Mouse (Mus musculus) thymus, adult 2 months (tissue): ENCODE data around the gene Gsdma. TPM values are rescaled to one million over a fixed set of nuclear protein-coding genes. Genes with fewer than 3 reads are reported as not detected.

Experiments
- DNase-seq: peaks from one replicate; pipeline ENCODE4 v3.0.0; 2021
- H3K27ac ChIP-seq: fragments of 200-500 bp; 2 replicates; pipeline ENCODE4 v1.5.1; 2012; ENCODE audit warnings: low read length, control low read depth; ENCODE audit not compliant: control insufficient read depth, insufficient read depth
- H3K27me3 ChIP-seq: fragments of 200-500 bp; 2 replicates; pipeline ENCODE4 v1.6.1; 2012; ENCODE audit warnings: mild to moderate bottlenecking, low read length, moderate library complexity, mixed read lengths; ENCODE audit not compliant: control insufficient read depth, insufficient read depth
- H3K36me3 ChIP-seq: fragments of 200-500 bp; 2 replicates; pipeline ENCODE4 v1.6.1; 2012; ENCODE audit warnings: mild to moderate bottlenecking, low read length, moderate library complexity; ENCODE audit not compliant: control insufficient read depth, insufficient read depth
- H3K4me1 ChIP-seq: fragments of 200-500 bp; replicated peaks from 2 replicates; pipeline ENCODE4 v1.6.1; 2012; ENCODE audit warnings: low read length; ENCODE audit not compliant: control insufficient read depth, insufficient read depth
- H3K4me3 ChIP-seq: fragments of 200-500 bp; 2 replicates; pipeline ENCODE4 v1.5.1; 2012; ENCODE audit warnings: mild to moderate bottlenecking, low read length, control low read depth, moderate library complexity; ENCODE audit not compliant: control insufficient read depth, insufficient read depth
- CTCF ChIP-seq: fragments of 200-500 bp; IDR thresholded peaks from 2 replicates; pipeline ENCODE4 v1.5.1; 2012; ENCODE audit warnings: mild to moderate bottlenecking, control low read depth, low read length, moderate library complexity, borderline replicate concordance; ENCODE audit not compliant: control insufficient read depth, poor library complexity, insufficient read depth; ENCODE audit errors: extremely low read depth
- POLR2A ChIP-seq: fragments of 200-500 bp; IDR thresholded peaks from 2 replicates; pipeline ENCODE4 v1.6.1; 2012; ENCODE audit warnings: mild to moderate bottlenecking, low read length, control low read depth, moderate library complexity; ENCODE audit not compliant: control insufficient read depth, poor library complexity, insufficient read depth; ENCODE audit errors: extremely low read depth
- WGBS: fragments of 180-500 bp; shearing (Covaris S2); methylation state at CpG from one replicate; pipeline ENCODE4 v1.1.7; 2018; 5-methylcytosine and 5-hydroxymethylcytosine counted together
- polyA plus RNA-seq: library from polyadenylated mRNA; depleted of rRNA; stranded (reverse); fragments of >200 nt; gene quantifications from 2 replicates; pipeline ENCODE4 v1.2.3, GENCODE M21; 2012

Gene Gsdma
- polyA plus RNA-seq, 1 experiment: 0.75 TPM

DNA sequence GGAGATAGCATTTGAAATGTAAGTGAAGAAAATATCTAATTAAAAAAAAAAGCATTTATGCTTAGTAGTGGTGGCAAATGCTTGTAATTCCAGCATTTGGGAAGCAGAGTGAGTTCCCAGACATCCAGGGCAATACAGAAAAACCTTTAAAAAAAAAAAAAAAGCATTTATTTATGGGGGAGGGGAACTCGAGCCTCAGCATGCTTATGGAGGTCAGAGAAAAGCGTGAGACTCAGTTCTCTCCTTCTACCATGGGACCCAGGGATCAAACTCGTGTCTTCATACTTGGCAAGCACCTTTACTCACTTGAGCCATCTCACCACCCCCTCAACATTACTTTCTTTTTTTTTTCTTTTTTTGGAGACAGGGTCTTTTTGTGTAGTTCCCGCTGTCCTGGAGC, 17.0 kb downstream of the Gsdma start:
- Histone ChIP-seq H3K4me3 (no peak overlapping the region), H3K27ac (no peak overlapping the region), H3K27me3 (no peaks in the 10 kb centered on the region), H3K4me1 (peaks cover 2% of the 10 kb centered on the region; the same call in 1 of the 2 replicates), H3K36me3 (peaks cover 12% of the 10 kb centered on the region)
- TF ChIP-seq CTCF: no peak
- TF ChIP-seq POLR2A: no peak
- DNase-seq: no peak
- 90% methylated on average over 4 of the region's 4 CpGs for WGBS

DNA sequence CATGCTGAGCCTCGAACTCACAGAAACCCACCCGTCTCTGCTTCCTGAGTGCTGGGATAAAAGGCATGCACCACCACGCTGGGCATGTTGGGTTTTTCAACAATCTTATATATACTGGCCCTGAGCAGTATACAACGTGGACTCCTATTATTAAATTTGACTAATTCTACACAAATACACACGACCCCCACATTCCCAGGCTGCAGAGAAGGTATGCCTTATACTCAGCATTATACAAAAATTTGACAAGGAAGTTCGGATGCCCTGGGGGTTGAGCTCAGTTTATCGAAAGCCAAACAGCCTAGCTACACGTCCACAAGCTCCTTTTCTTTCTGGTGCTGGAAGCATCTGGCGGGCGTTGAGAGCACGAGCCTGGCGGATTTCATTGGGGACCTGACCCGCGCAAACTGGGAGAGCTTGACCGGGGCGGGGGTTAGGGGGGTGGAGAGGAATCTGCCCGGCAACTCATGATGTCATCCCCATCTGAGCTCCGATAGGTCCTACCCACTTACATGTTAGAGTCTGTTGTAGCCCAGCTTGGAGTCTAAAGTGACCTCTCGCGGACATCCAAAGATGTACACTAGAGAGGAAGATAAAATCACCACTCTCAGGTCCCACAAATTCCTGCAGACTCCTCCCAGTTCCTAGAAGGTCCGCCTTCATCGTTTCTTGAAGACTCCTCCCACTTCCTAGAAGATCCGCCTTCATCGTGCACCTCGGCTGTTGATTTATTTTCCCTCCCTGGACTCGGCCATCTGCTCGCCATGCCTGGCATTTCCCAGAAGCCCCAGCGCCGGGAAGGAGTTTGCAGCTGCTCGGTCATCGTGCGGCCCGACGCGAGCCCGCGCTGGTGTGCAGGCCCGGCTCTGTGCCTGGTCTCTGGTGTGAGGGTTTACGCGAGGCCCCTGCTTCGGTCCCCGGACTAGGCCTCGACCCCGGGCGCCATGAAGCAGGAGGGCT, 17.9 kb downstream of the Gsdma start, which contains the start of gene Psmd3:
Psmd3 (plus strand) TSS at position 769 of the 960 bp plus-strand sequence.
- no peak; the same call in 1 of the 2 replicates for TF ChIP-seq CTCF
- peak; percentile 87 for TF ChIP-seq POLR2A
- Histone ChIP-seq H3K27me3 (no peaks in the 10 kb centered on the region), H3K4me3 (peak within 1 kb of the TSS; percentile 71), H3K27ac (no peak within 1 kb of the TSS), H3K36me3 (peaks cover 17% of the 10 kb centered on the region), H3K4me1 (peaks cover 2% of the 10 kb centered on the region; the same call in 1 of the 2 replicates)
- 3% methylated on average over 45 of the region's 45 CpGs for WGBS
- DNase-seq: peak; percentile 98

DNA sequence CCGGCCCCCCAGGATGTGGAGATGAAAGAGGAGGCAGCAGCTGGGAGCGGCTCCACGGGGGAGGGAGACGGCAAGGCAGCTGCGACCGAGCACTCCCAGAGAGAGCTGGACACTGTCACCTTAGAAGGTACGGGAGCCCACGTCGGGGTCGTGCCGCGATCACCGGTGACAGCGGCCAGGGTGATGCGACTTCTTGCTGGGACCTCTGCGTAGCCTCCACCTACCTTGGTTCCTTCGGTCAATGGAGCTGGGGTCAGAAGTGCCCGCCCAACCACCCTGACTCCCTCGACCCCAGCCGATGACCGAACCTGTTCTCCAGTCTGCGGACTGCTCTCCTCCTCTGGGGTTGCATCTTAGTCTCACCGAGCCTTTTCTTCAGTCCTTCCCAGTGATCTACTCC, 18.7 kb downstream of the Gsdma start:
- no peak for DNase-seq
- peak overlapping the region; percentile 71 for H3K4me3 ChIP-seq
- peaks cover 2% of the 10 kb centered on the region; the same call in 1 of the 2 replicates for H3K4me1 ChIP-seq
- no peaks in the 10 kb centered on the region for H3K27me3 ChIP-seq
- TF ChIP-seq POLR2A: no peak
- no peak for TF ChIP-seq CTCF
- H3K27ac ChIP-seq: no peak overlapping the region
- peaks cover 24% of the 10 kb centered on the region for H3K36me3 ChIP-seq
- under 1% methylated on average over 23 of the region's 23 CpGs for WGBS

DNA sequence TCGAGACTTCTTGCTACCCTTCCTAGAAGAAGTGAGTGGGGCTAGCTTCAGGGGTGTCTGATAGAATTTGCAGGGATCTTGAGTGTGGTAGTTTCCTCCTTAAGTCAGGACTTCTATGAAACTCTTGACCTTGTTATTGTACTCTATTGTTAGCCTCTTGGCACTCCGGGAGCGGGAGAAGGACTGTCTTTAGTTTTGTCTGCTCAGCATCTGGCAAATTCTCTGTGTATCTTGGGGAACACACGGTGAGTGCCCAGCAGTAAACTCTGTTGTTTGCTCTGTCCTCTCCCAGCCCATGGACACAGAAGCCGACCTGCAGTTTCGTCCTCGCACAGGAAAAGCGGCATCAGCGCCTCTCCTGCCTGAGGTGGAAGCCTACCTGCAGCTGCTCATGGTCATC, 21.5 kb downstream of the Gsdma start:
- Histone ChIP-seq H3K4me1 (peaks cover 2% of the 10 kb centered on the region; the same call in 1 of the 2 replicates), H3K27ac (no peak overlapping the region), H3K27me3 (no peaks in the 10 kb centered on the region), H3K4me3 (no peak overlapping the region), H3K36me3 (peaks cover 43% of the 10 kb centered on the region)
- TF ChIP-seq POLR2A: no peak
- no peak for TF ChIP-seq CTCF
- 97% methylated on average over 9 of the region's 9 CpGs for WGBS
- DNase-seq: no peak

DNA sequence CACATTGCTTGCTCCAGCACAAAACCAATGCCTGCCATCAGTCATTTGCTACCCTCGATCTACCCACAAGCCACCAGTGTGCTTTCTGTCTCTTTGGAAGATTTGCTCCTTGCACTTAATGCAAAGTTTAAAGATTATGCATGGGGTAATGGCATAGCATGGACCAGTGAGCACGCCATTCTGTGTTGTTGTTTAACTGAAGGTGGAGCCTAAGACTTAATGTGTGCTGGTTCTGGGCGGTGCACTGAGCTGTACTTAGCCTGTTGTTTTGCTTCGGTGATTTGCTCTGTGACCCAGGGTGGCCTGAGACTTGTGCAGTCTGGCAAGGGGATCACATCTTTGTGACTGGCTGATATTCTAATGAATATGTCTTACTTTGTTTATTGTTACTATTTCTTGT, 22.8 kb downstream of the Gsdma start:
- Histone ChIP-seq H3K27ac (no peak overlapping the region), H3K36me3 (peaks cover 56% of the 10 kb centered on the region), H3K4me1 (no peaks in the 10 kb centered on the region), H3K4me3 (no peak overlapping the region), H3K27me3 (no peaks in the 10 kb centered on the region)
- no peak for TF ChIP-seq CTCF
- DNase-seq: no peak
- 96% methylated on average over 4 of the region's 4 CpGs for WGBS

DNA sequence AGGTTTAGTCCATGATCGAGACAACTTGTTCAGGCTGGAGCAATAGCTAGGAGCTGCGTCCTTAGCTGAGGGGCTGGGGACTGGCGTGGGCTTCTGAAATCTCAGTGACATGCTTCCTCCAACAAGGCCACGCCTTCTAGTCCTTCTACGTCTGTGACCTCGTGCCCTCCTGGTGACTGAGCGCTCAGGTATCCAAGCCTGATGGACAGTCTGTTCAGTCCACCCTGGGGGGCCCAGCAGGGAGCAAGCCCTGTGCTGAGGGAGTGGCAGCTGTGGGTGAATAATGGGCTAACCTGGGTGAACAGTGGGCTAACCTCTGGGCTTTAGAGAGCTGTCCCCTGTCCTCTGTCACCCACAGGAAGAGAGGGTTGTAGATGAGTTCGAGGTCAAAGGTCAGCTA, 23.9 kb downstream of the Gsdma start:
- Histone ChIP-seq H3K27me3 (no peaks in the 10 kb centered on the region), H3K4me3 (no peak overlapping the region), H3K4me1 (peaks cover 5% of the 10 kb centered on the region), H3K27ac (no peak overlapping the region), H3K36me3 (peaks cover 60% of the 10 kb centered on the region)
- WGBS: 95% methylated on average over 8 of the region's 8 CpGs
- no peak for DNase-seq
- TF ChIP-seq CTCF (no peak), POLR2A (no peak)

DNA sequence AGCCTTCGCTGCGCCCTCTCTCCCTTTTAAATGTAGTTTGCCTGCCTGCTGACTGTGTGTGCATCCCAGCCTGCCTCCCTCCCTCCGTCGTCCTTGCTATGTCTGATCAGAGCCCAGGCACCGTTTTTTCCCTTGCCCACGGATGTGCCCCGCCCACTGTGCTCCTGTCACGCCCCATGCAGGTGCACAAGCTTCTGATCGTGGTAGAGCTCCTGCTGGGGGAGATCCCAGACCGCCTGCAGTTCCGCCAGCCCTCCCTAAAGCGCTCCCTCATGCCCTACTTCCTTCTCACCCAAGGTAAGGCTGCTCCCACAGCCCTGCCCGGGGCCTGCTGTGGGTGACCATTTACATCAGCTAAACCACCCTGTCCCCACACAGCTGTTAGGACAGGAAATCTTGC, 29.1 kb downstream of the Gsdma start:
- peak; percentile 84 for DNase-seq
- TF ChIP-seq CTCF (no peak), POLR2A (no peak)
- peaks cover 13% of the 10 kb centered on the region for H3K4me1 ChIP-seq
- no peaks in the 10 kb centered on the region for H3K27me3 ChIP-seq
- H3K4me3 ChIP-seq: no peak overlapping the region
- H3K36me3 ChIP-seq: peaks cover 56% of the 10 kb centered on the region
- WGBS: 14% methylated on average over 13 of the region's 13 CpGs
- H3K27ac ChIP-seq: peak overlapping the region; percentile 17; the same call in 1 of the 2 replicates
